Mouse (Mus musculus): Measurements from ENCODE around the gene Zbtb7b. TPM values are rescaled to one million over a fixed set of nuclear protein-coding genes. Genes with fewer than 3 reads are reported as not detected.
"Not testable (repeated sequence)": the region's sequence is repeated elsewhere in the genome, so short reads cannot be mapped to it uniquely, and the experiment has no call there.

The Zbtb7b gene
- polyA plus RNA-seq, 1 experiment, result 54.3 TPM

- H3K4me1 ChIP-seq (ENCODE audit: control insufficient read depth, insufficient read depth, low read length), result peaks cover 13% of the 10 kb centered on the region; the same call in 1 of the 2 replicates
- WGBS, result 92% methylated on average over 8 of the region's 8 CpGs
- peaks cover 1% of the 10 kb centered on the region; the same call in 1 of the 2 replicates for H3K36me3 ChIP-seq (ENCODE audit: control insufficient read depth, insufficient read depth, low read length)
- TF ChIP-seq POLR2A (IDR thresholded peaks at IDR 0.05; ENCODE audit: low read depth, low read length), result no peak
- no peak for TF ChIP-seq CTCF (conservative IDR thresholded peaks at IDR 0.05; ENCODE audit: insufficient read depth, insufficient read length, low read depth, low read length)
- H3K27me3 ChIP-seq (replicated peaks; ENCODE audit: control insufficient read depth, insufficient read depth, low read length), result no peaks in the 10 kb centered on the region
- no peak overlapping the region for H3K27ac ChIP-seq (ENCODE audit: insufficient read depth, low read depth, low read length)
- H3K4me3 ChIP-seq (ENCODE audit: insufficient read depth, low read depth, low read length), result no peak overlapping the region
- no peak for DNase-seq
Observed at GRCm38 (mm10) chr3:89432606-89433005, 38.0 kb upstream of the Zbtb7b start.

DNA sequence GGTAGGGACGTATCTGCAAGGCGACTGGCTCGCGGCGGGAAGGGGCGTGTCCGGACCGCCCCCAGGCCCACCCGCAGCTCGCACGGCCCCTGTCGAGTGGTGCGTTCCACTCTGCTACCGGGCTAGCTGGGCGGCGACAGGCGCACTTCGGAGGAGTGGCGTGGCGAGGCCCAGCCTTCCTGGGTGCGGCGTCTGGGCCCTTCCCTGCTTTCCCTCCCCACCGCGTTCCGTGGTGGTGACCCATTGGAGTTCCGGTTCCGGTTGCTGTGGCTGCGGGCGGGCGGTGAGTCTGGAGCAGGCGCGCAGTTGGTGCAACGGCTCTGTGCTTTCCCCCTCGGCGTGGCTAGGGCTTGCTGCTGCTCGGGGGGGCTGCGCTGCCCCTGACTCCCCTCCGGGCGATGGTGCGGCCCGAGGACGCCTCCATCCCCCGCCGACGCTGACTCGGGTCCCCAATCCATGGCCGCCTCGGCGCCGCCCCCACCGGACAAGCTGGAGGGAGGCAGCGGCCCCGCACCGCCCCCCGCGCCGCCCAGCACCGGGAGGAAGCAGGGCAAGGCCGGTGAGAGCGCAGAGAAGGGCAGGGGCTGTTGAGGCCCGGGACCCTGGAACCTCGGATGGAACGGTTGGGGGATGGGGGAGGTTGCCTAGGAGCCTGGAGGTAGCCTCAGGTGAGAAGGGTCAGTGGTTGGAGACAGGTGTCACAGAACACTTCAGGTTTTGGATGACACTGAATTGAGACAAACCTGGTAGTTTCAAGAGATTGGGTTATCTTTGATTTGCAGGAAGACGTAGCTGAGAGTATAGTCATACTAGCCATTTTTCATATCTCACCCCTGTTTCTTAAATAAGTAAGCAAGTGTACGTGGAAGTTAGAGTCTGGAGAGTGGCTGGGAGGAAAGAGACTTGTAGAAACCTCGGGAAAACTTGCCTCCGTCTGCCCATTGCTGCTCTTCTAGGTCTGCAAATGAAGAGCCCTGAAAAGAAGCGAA lies 35.9 kb upstream of the Zbtb7b start, which contains the start of gene Pygo2:
Gene Pygo2 (plus strand): TSS at position 44 of the 989 bp plus-strand sequence.
- no peaks in the 10 kb centered on the region for H3K27me3 ChIP-seq (replicated peaks; ENCODE audit: control insufficient read depth, insufficient read depth, low read length)
- DNase-seq, result peak; percentile 98
- TF ChIP-seq CTCF (conservative IDR thresholded peaks at IDR 0.05; ENCODE audit: insufficient read depth, insufficient read length, low read depth, low read length) (no peak), POLR2A (IDR thresholded peaks at IDR 0.05; ENCODE audit: low read depth, low read length) (peak; percentile 60)
- WGBS, result 2% methylated on average over 61 of the region's 68 CpGs
- peak within 1 kb of the TSS; percentile 89 for H3K4me3 ChIP-seq (ENCODE audit: insufficient read depth, low read depth, low read length)
- H3K27ac ChIP-seq (ENCODE audit: insufficient read depth, low read depth, low read length), result peak within 1 kb of the TSS; percentile 66
- H3K36me3 ChIP-seq (ENCODE audit: control insufficient read depth, insufficient read depth, low read length), result peaks cover 1% of the 10 kb centered on the region; the same call in 1 of the 2 replicates
- H3K4me1 ChIP-seq (ENCODE audit: control insufficient read depth, insufficient read depth, low read length), result peaks cover 6% of the 10 kb centered on the region; the same call in 1 of the 2 replicates

DNA sequence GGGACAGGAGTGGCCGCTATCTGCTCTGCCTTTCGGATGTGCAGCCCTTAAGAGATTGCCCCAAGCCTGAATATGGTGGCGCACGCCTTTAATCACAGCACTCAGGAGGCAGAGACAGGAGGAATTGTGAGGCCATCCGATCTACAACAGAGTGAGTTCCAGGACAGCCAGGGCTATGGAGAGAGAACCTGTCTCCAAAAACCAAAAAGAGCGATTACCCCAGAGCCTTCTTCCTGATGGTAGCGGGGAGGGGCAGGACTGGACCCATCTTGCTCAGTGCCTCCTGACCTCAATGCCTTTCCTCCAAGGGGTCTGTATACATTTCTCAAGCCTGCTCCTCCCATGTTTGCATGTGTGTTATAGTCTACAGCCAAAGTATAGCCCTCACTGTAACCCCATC lies 34.4 kb upstream of the Zbtb7b start:
- H3K27me3 ChIP-seq (replicated peaks; ENCODE audit: control insufficient read depth, insufficient read depth, low read length); H3K27ac ChIP-seq (ENCODE audit: insufficient read depth, low read depth, low read length); H3K36me3 ChIP-seq (ENCODE audit: control insufficient read depth, insufficient read depth, low read length); H3K4me3 ChIP-seq (ENCODE audit: insufficient read depth, low read depth, low read length); DNase-seq; H3K4me1 ChIP-seq (ENCODE audit: control insufficient read depth, insufficient read depth, low read length): not testable (repeated sequence)
- WGBS, result 93% methylated on average over 7 of the region's 7 CpGs

- DNase-seq, result no peak
- H3K27me3 ChIP-seq (replicated peaks; ENCODE audit: control insufficient read depth, insufficient read depth, low read length), result no peaks in the 10 kb centered on the region
- H3K4me3 ChIP-seq (ENCODE audit: insufficient read depth, low read depth, low read length), result no peak overlapping the region
- no peak overlapping the region for H3K27ac ChIP-seq (ENCODE audit: insufficient read depth, low read depth, low read length)
- TF ChIP-seq POLR2A (IDR thresholded peaks at IDR 0.05; ENCODE audit: low read depth, low read length) (no peak), CTCF (conservative IDR thresholded peaks at IDR 0.05; ENCODE audit: insufficient read depth, insufficient read length, low read depth, low read length) (no peak)
- peaks cover 6% of the 10 kb centered on the region; the same call in 1 of the 2 replicates for H3K4me1 ChIP-seq (ENCODE audit: control insufficient read depth, insufficient read depth, low read length)
- 94% methylated on average over 4 of the region's 4 CpGs for WGBS
- no peaks in the 10 kb centered on the region for H3K36me3 ChIP-seq (ENCODE audit: control insufficient read depth, insufficient read depth, low read length)
Observed at GRCm38 (mm10) chr3:89425876-89426275, 31.3 kb upstream of the Zbtb7b start.

- Histone ChIP-seq H3K27me3 (replicated peaks; ENCODE audit: control insufficient read depth, insufficient read depth, low read length) (no peaks in the 10 kb centered on the region), H3K27ac (ENCODE audit: insufficient read depth, low read depth, low read length) (no peak overlapping the region), H3K4me1 (ENCODE audit: control insufficient read depth, insufficient read depth, low read length) (peaks cover 6% of the 10 kb centered on the region; the same call in 1 of the 2 replicates), H3K4me3 (ENCODE audit: insufficient read depth, low read depth, low read length) (no peak overlapping the region), H3K36me3 (ENCODE audit: control insufficient read depth, insufficient read depth, low read length) (no peaks in the 10 kb centered on the region)
- 64% methylated on average over 5 of the region's 5 CpGs for WGBS
- TF ChIP-seq CTCF (conservative IDR thresholded peaks at IDR 0.05; ENCODE audit: insufficient read depth, insufficient read length, low read depth, low read length), result no peak
- TF ChIP-seq POLR2A (IDR thresholded peaks at IDR 0.05; ENCODE audit: low read depth, low read length), result no peak
- no peak for DNase-seq
Observed at GRCm38 (mm10) chr3:89425141-89425525, 30.6 kb upstream of the Zbtb7b start.

DNA sequence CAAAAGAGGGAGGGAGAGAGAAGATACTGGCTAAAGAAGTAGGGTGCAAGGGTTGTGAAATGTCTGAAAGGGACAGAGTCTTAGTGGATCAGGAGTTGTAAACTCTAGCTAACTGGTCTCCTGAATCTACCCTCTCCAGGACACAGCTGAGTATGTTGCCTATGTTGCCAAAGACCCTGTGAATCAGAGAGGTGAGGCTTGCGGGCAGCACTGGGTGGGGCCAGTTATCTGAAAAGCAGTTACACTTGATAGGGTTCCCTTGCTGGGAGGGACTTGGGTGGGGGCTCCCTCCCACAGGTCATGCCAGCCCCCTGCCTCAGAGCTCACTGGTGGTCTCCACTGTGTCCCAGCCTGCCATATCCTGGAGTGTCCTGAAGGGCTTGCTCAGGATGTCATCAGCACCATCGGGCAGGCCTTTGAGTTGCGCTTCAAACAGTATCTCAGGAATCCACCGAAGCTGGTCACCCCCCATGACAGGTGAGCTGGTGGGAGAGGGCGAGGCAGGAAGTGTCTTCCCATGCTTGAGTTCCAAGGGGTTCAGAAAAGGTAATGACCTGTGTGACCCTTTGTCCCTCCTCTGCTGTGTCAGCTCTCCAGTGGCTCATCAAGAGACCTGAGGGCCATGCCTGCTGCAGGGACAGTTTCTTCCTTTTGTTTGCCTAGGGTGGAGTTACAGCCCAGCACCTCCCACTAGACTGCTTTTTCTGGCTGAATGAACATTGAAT lies 30.0 kb upstream of the Zbtb7b start:
- H3K27ac ChIP-seq (ENCODE audit: insufficient read depth, low read depth, low read length), result no peak overlapping the region
- 67% methylated on average over 5 of the region's 5 CpGs for WGBS

More for the DNA sequence above, 30.0 kb upstream of the Zbtb7b start:
- no peak for DNase-seq
- Histone ChIP-seq H3K36me3 (ENCODE audit: control insufficient read depth, insufficient read depth, low read length) (no peaks in the 10 kb centered on the region), H3K27me3 (replicated peaks; ENCODE audit: control insufficient read depth, insufficient read depth, low read length) (no peaks in the 10 kb centered on the region), H3K4me3 (ENCODE audit: insufficient read depth, low read depth, low read length) (no peak overlapping the region), H3K4me1 (ENCODE audit: control insufficient read depth, insufficient read depth, low read length) (peaks cover 6% of the 10 kb centered on the region; the same call in 1 of the 2 replicates)
- no peak for TF ChIP-seq CTCF (conservative IDR thresholded peaks at IDR 0.05; ENCODE audit: insufficient read depth, insufficient read length, low read depth, low read length)
- no peak for TF ChIP-seq POLR2A (IDR thresholded peaks at IDR 0.05; ENCODE audit: low read depth, low read length)
